Mouse (Mus musculus): Measurements from ENCODE around the gene Bptf. TPM values are rescaled to one million over a fixed set of nuclear protein-coding genes. Genes with fewer than 3 reads are reported as not detected.
"Not testable (repeated sequence)": the region's sequence is repeated elsewhere in the genome, so short reads cannot be mapped to it uniquely, and the experiment has no call there.

The Bptf gene
- total RNA-seq, 2 experiments from 2014 or later = 34.2 to 37.6 TPM

- no peak for DNase-seq (ENCODE audit: low spot score in 2 of 2)
Observed at GRCm38 (mm10) chr11:106994246-106995085, 137.5 kb downstream of the Bptf start.

- no peak for DNase-seq (ENCODE audit: low spot score in 2 of 2)
Observed at GRCm38 (mm10) chr11:106987384-106987783, 144.5 kb downstream of the Bptf start.

- DNase-seq (ENCODE audit: low spot score in 2 of 2) = not testable (repeated sequence)
Observed at GRCm38 (mm10) chr11:106985979-106986604, 145.8 kb downstream of the Bptf start.

Other genes starting within 250 kb of the Bptf start
- 10 to 100 TPM; 34.7 to 38.7 TPM for gene Smurf2, start 211.4 kb downstream of the Bptf start, total RNA-seq (2021)
- 10 to 100 TPM; 16.7 to 36.4 TPM for gene Kpna2, start 132.6 kb downstream of the Bptf start, total RNA-seq (2021)
- 1 to 10 TPM; 1.2 to 3.2 TPM for gene 1810010H24Rik, start 106.4 kb downstream of the Bptf start, total RNA-seq (2021)
- gene Nol11, start 57.3 kb upstream of the Bptf start, total RNA-seq (2021) = 10 to 100 TPM; 22.0 to 22.3 TPM